Mouse (Mus musculus) G1E (cell line): ENCODE results near the gene Atp2c1.

Source experiments
- CTCF ChIP-seq: IDR thresholded peaks from 2 replicates; pipeline ENCODE4 v1.5.1; 2012; ENCODE audit warnings: low read depth, low read length, inconsistent platforms, mixed read lengths
- GATA1 ChIP-seq: IDR thresholded peaks from 2 replicates; pipeline ENCODE4 v1.6.1; 2012; ENCODE audit warnings: borderline replicate concordance, low read length, inconsistent platforms, mixed read lengths
- GATA2 ChIP-seq: IDR thresholded peaks from 2 replicates; pipeline ENCODE4 v1.6.1; 2012; ENCODE audit warnings: low read depth, low read length, inconsistent platforms, borderline replicate concordance
- POLR2AphosphoS5 ChIP-seq: IDR thresholded peaks from 2 replicates; pipeline ENCODE4 v1.6.1; 2012; ENCODE audit warnings: low read depth, low read length, inconsistent platforms; ENCODE audit not compliant: insufficient replicate concordance
- TAL1 ChIP-seq: conservative IDR thresholded peaks from 2 replicates; pipeline ENCODE4 v1.6.1; 2012; ENCODE audit warnings: low read depth, low read length, inconsistent platforms, mixed read lengths

DNA sequence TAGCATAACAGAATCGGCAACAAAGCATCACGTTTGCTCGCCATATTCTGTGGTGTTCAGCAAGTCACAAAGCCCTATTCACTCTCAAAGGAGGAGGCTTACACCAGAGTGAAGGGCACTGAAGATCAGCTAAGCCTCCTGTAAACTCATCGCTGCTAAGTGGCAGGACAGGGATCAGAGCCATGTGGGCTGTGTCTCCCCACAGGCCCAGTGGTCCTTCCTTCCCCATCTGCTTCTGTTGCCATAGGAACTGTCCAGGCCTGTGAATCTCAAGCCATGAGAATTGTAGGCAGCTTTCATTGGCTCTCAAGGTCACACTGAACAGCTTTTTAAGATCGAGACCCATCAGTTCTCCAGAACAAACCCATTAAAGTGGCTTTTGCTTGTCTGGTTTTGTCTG lies 30.3 kb upstream of the Atp2c1 start:
- no peak for TF ChIP-seq GATA1
- TF ChIP-seq CTCF = no peak
- TF ChIP-seq TAL1 = no peak
- TF ChIP-seq POLR2AphosphoS5 = no peak
- no peak for TF ChIP-seq GATA2
